Mouse (Mus musculus): ENCODE results near the gene Zfp990. TPM values are rescaled to one million over a fixed set of nuclear protein-coding genes. Genes with fewer than 3 reads are reported as not detected.
"Not testable (repeated sequence)": the region's sequence is repeated elsewhere in the genome, so short reads cannot be mapped to it uniquely, and the experiment has no call there.

Gene Zfp990
- polyA plus RNA-seq (2015; fragmentation: Nextera tagmentation; extraction: Ambion mirVana): 0.05 TPM in 1 of 2 replicates, not detected in the other

GRCm38 (mm10) chr4:145510459-145510858 lies at the start of gene Zfp990:
TSS of gene Zfp990 (plus strand) at chr4:145510759.
- H3K4me2 ChIP-seq (replicated peaks; ENCODE audit: low read depth); ATAC-seq; H3K27ac ChIP-seq (ENCODE audit: low read depth, low read length); H3K36me3 ChIP-seq (ENCODE audit: control insufficient read depth, insufficient read depth); H3K9ac ChIP-seq (ENCODE audit: low read depth, low read length); H3K4me1 ChIP-seq (replicated peaks; ENCODE audit: control insufficient read depth, insufficient read depth, low read length); H3K27me3 ChIP-seq (replicated peaks; ENCODE audit: control insufficient read depth, insufficient read depth, low read length); H3K9me3 ChIP-seq (ENCODE audit: control insufficient read depth); H3K4me3 ChIP-seq (ENCODE audit: low read depth, low read length): not testable (repeated sequence)
- WGBS: 79% methylated on average over 3 of the region's 4 CpGs

GRCm38 (mm10) chr4:145463553-145464253 lies 46.9 kb upstream of the Zfp990 start:
- not testable (repeated sequence) for H3K4me1 ChIP-seq (replicated peaks; ENCODE audit: control insufficient read depth, insufficient read depth, low read length); H3K9ac ChIP-seq (ENCODE audit: low read depth, low read length); H3K36me3 ChIP-seq (ENCODE audit: control insufficient read depth, insufficient read depth); H3K27ac ChIP-seq (ENCODE audit: low read depth, low read length); H3K9me3 ChIP-seq (ENCODE audit: control insufficient read depth); H3K27me3 ChIP-seq (replicated peaks; ENCODE audit: control insufficient read depth, insufficient read depth, low read length)
- Histone ChIP-seq H3K4me2 (replicated peaks; ENCODE audit: low read depth) (peak overlapping the region; percentile 62), H3K4me3 (ENCODE audit: low read depth, low read length) (peak overlapping the region; percentile 40)
- peak; percentile 64 for ATAC-seq
- 23% methylated on average over 65 of the region's 68 CpGs for WGBS

DNA sequence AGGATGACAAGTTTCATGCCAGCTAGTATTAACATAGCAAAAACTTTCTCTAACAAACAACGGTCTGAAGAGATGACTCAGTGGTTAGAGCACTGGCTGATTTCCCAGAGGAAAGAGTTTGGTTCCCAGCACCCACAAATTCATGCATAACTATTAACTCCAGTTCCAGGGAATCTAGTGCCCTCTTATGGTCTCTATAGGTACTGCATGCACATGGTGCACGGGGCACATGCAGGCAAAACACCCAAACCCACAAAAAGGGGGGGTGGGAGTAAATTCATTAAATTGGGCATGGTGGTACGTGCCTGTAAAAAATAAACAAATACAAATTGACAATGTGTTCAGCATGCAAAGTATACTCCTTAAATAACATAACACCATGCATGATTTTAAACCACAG lies 32.4 kb upstream of the Zfp990 start:
- ATAC-seq: no peak
- Histone ChIP-seq H3K4me1 (replicated peaks; ENCODE audit: control insufficient read depth, insufficient read depth, low read length) (no peaks in the 10 kb centered on the region), H3K27me3 (replicated peaks; ENCODE audit: control insufficient read depth, insufficient read depth, low read length) (no peaks in the 10 kb centered on the region), H3K9me3 (ENCODE audit: control insufficient read depth) (no peaks in the 10 kb centered on the region), H3K4me2 (replicated peaks; ENCODE audit: low read depth) (no peak overlapping the region), H3K27ac (ENCODE audit: low read depth, low read length) (no peak overlapping the region), H3K9ac (ENCODE audit: low read depth, low read length) (no peak overlapping the region), H3K36me3 (ENCODE audit: control insufficient read depth, insufficient read depth) (no peaks in the 10 kb centered on the region), H3K4me3 (ENCODE audit: low read depth, low read length) (no peak overlapping the region)
- WGBS: 86% methylated on average over 3 of the region's 3 CpGs
- 0 out of 2 replicates have a peak, but pooled peaks have one; percentile 21 for TF ChIP-seq CTCF (IDR thresholded peaks at IDR 0.05; ENCODE audit: low read depth)

GRCm38 (mm10) chr4:145480699-145481098 lies 29.9 kb upstream of the Zfp990 start:
- not testable (repeated sequence) for H3K27me3 ChIP-seq (replicated peaks; ENCODE audit: control insufficient read depth, insufficient read depth, low read length); H3K4me2 ChIP-seq (replicated peaks; ENCODE audit: low read depth); H3K4me1 ChIP-seq (replicated peaks; ENCODE audit: control insufficient read depth, insufficient read depth, low read length); H3K4me3 ChIP-seq (ENCODE audit: low read depth, low read length); H3K36me3 ChIP-seq (ENCODE audit: control insufficient read depth, insufficient read depth); H3K9ac ChIP-seq (ENCODE audit: low read depth, low read length); ATAC-seq; H3K9me3 ChIP-seq (ENCODE audit: control insufficient read depth); H3K27ac ChIP-seq (ENCODE audit: low read depth, low read length)
- WGBS: 90% methylated on average over 8 of the region's 8 CpGs

DNA sequence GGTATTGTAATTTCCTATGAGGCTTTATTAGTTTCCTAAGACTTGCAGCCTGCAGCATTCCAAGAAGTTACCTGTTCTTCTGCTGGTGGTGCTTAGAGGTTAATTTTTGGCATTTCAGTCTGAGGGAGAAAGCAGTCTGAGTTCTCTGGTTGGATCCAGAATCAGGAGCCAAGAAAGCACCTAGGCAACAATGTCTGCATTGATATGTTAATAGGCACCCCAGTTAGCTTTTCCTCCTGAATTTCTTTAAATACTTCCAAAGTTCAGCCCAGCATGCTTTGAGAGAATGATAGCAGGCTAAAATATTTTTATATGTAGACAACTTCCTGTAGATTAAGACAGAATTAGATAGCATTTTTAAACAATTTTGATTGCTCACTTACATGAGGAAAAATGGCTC lies 21.2 kb upstream of the Zfp990 start:
- Histone ChIP-seq H3K36me3 (ENCODE audit: control insufficient read depth, insufficient read depth) (no peaks in the 10 kb centered on the region), H3K4me3 (ENCODE audit: low read depth, low read length) (no peak overlapping the region), H3K9me3 (ENCODE audit: control insufficient read depth) (no peaks in the 10 kb centered on the region), H3K27ac (ENCODE audit: low read depth, low read length) (no peak overlapping the region), H3K4me1 (replicated peaks; ENCODE audit: control insufficient read depth, insufficient read depth, low read length) (no peaks in the 10 kb centered on the region), H3K4me2 (replicated peaks; ENCODE audit: low read depth) (no peak overlapping the region), H3K9ac (ENCODE audit: low read depth, low read length) (no peak overlapping the region), H3K27me3 (replicated peaks; ENCODE audit: control insufficient read depth, insufficient read depth, low read length) (no peaks in the 10 kb centered on the region)
- no peak for ATAC-seq
- TF ChIP-seq CTCF (IDR thresholded peaks at IDR 0.05; ENCODE audit: low read depth): no peak

DNA sequence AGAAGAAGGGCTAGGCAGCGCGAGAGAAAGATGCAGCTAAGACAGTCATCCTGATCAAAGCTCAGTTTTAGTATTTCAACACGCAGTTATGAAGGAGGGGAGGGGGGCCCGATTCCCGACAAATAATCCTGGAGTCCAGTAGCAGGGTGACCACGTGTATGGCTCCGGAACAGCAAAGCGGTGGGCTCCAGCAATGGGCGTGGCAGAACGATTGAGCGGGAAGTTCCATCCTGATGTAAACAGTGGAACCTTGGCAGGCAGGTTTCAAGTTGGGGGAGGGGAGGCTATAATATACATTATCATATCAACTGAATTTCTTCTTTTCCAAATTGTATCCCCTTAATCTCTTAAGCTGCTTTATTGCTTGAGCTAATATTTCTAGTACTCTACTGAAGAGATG lies 18.4 kb upstream of the Zfp990 start:
- 80% methylated on average over 11 of the region's 11 CpGs for WGBS
- Histone ChIP-seq H3K36me3 (ENCODE audit: control insufficient read depth, insufficient read depth) (no peaks in the 10 kb centered on the region), H3K27ac (ENCODE audit: low read depth, low read length) (no peak overlapping the region), H3K9me3 (ENCODE audit: control insufficient read depth) (no peaks in the 10 kb centered on the region), H3K4me1 (replicated peaks; ENCODE audit: control insufficient read depth, insufficient read depth, low read length) (no peaks in the 10 kb centered on the region), H3K27me3 (replicated peaks; ENCODE audit: control insufficient read depth, insufficient read depth, low read length) (no peaks in the 10 kb centered on the region), H3K4me2 (replicated peaks; ENCODE audit: low read depth) (no peak overlapping the region), H3K4me3 (ENCODE audit: low read depth, low read length) (no peak overlapping the region), H3K9ac (ENCODE audit: low read depth, low read length) (no peak overlapping the region)
- no peak for TF ChIP-seq CTCF (IDR thresholded peaks at IDR 0.05; ENCODE audit: low read depth)
- ATAC-seq: no peak

DNA sequence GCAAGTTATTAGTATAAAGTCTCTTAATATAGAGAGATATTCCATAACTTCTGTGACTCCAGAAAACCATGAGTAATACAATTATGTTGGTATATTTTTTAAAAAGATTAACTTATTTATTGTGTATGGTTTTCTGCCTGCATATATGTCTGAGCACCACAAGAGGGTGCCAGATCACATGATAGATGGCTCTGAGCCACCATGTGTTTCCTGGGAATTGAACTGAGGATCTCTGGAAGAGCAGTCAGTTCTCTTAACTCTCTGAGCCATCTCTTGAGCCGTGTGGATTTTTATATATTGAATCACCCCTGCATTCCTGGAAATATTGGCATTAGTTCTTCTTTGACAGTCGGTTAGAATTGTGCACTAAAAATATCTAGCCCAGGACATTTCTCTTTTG lies 17.2 kb upstream of the Zfp990 start:
- not testable (repeated sequence) for H3K4me1 ChIP-seq (replicated peaks; ENCODE audit: control insufficient read depth, insufficient read depth, low read length); H3K27ac ChIP-seq (ENCODE audit: low read depth, low read length); H3K4me2 ChIP-seq (replicated peaks; ENCODE audit: low read depth); H3K9me3 ChIP-seq (ENCODE audit: control insufficient read depth); H3K9ac ChIP-seq (ENCODE audit: low read depth, low read length); H3K4me3 ChIP-seq (ENCODE audit: low read depth, low read length); H3K36me3 ChIP-seq (ENCODE audit: control insufficient read depth, insufficient read depth); H3K27me3 ChIP-seq (replicated peaks; ENCODE audit: control insufficient read depth, insufficient read depth, low read length); ATAC-seq
- WGBS: 67% methylated on average over 2 of the region's 2 CpGs
- peak; percentile 29 for TF ChIP-seq CTCF (IDR thresholded peaks at IDR 0.05; ENCODE audit: low read depth)

- H3K4me3 ChIP-seq (ENCODE audit: low read depth, low read length); H3K4me2 ChIP-seq (replicated peaks; ENCODE audit: low read depth); H3K4me1 ChIP-seq (replicated peaks; ENCODE audit: control insufficient read depth, insufficient read depth, low read length); ATAC-seq; H3K27me3 ChIP-seq (replicated peaks; ENCODE audit: control insufficient read depth, insufficient read depth, low read length); H3K9me3 ChIP-seq (ENCODE audit: control insufficient read depth); H3K36me3 ChIP-seq (ENCODE audit: control insufficient read depth, insufficient read depth); H3K27ac ChIP-seq (ENCODE audit: low read depth, low read length); H3K9ac ChIP-seq (ENCODE audit: low read depth, low read length): not testable (repeated sequence)
- 74% methylated on average over 1 of the region's 2 CpGs for WGBS
These were observed 4.1 kb downstream of the Zfp990 start for GRCm38 (mm10) chr4:145514637-145515036.

- H3K9ac ChIP-seq (ENCODE audit: low read depth, low read length); ATAC-seq; H3K27ac ChIP-seq (ENCODE audit: low read depth, low read length); H3K4me1 ChIP-seq (replicated peaks; ENCODE audit: control insufficient read depth, insufficient read depth, low read length); H3K36me3 ChIP-seq (ENCODE audit: control insufficient read depth, insufficient read depth); H3K27me3 ChIP-seq (replicated peaks; ENCODE audit: control insufficient read depth, insufficient read depth, low read length); H3K4me3 ChIP-seq (ENCODE audit: low read depth, low read length); H3K4me2 ChIP-seq (replicated peaks; ENCODE audit: low read depth); H3K9me3 ChIP-seq (ENCODE audit: control insufficient read depth): not testable (repeated sequence)
- 77% methylated on average over 4 of the region's 4 CpGs for WGBS
These were observed 5.4 kb downstream of the Zfp990 start for GRCm38 (mm10) chr4:145515776-145516565.
